Mouse (Mus musculus): ENCODE results near the gene Dcst2.
A peak's percentile ranks its signal among the peaks of the same experiment; 100 is the strongest.

The Dcst2 gene

GRCm38 (mm10) chr3:89417131-89417530 lies 55.4 kb downstream of the Dcst2 start:
- DNase-seq, result no peak

GRCm38 (mm10) chr3:89417840-89418169 lies 56.0 kb downstream of the Dcst2 start:
- DNase-seq, result no peak

DNA sequence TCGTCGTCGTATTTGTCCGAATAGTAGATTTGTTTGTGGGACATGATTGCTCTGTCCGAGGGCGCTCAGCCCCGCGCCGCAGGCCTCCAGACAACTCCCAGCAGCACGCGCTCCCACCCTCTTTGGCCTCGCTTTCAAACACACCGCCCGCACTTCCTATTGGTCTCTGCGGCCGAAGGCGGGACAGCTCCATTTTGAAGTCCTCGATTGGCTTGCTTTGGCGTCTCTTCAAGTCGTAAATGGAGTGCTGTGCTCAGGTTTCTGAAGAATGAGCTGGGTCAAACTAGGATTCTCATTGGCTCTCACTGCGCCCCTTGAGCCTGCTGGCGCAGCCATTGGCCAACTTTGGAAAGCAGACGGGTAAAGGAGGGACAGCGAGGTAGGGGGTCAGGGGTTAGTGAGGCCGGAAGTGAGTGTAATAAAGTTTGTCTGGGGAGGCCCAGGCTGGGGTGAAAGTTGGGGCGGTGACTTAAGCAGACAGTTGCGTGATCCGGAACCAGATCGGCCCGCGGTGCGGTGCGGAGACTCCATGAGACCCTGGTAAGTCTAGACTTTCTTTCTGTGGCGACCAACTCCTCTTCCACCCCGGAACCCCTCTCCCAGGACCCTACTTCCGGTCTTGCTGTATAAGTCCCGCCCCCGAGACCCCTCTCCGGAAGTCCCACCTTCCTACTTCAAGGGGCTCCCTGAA lies 56.5 kb downstream of the Dcst2 start, which contains the start of the genes Cks1b and Shc1:
Gene Cks1b (minus strand): TSS at position 214 of the 691 bp plus-strand sequence.
Gene Shc1 (plus strand): TSS at position 274 of the 691 bp plus-strand sequence.
- peak; percentile 82 to 89 for DNase-seq

- peak; percentile 34 to 63 for DNase-seq
Observed at GRCm38 (mm10) chr3:89418861-89419250, 57.1 kb downstream of the Dcst2 start.

- peak in 1 of 2 experiments; percentile 20 for DNase-seq
Observed at GRCm38 (mm10) chr3:89419571-89419970, 57.8 kb downstream of the Dcst2 start.

DNA sequence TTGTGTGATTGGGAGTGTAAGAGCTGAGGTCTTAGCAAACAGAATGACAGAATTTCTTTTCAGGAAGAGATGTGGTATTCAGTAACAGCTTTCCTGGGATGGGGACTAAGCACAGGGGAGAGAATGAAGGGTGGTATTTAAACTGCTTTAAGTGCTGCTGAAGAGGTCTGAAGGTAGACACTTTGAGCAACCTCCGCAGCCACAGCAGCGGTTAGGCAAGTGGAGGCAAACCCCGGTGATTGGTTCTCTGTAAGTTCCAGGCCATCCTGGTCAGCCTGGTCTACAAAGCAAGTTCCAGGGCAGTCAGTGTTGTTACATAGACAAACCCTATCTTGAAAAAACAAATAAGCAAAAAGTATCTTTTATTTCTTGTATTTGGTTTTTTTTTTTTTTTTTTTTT lies 58.2 kb downstream of the Dcst2 start:
- DNase-seq, result no peak

GRCm38 (mm10) chr3:89420421-89420820 lies 58.6 kb downstream of the Dcst2 start:
- no peak for DNase-seq

GRCm38 (mm10) chr3:89421002-89421774 lies 59.4 kb downstream of the Dcst2 start:
- DNase-seq, result peak; percentile 56 to 73

GRCm38 (mm10) chr3:89421810-89422473 lies 60.2 kb downstream of the Dcst2 start:
- peak in 1 of 2 experiments; percentile 26 for DNase-seq

- no peak for DNase-seq
Observed at GRCm38 (mm10) chr3:89422556-89423205, 60.9 kb downstream of the Dcst2 start.

GRCm38 (mm10) chr3:89424416-89425140 lies 62.8 kb downstream of the Dcst2 start:
- no peak for DNase-seq

DNA sequence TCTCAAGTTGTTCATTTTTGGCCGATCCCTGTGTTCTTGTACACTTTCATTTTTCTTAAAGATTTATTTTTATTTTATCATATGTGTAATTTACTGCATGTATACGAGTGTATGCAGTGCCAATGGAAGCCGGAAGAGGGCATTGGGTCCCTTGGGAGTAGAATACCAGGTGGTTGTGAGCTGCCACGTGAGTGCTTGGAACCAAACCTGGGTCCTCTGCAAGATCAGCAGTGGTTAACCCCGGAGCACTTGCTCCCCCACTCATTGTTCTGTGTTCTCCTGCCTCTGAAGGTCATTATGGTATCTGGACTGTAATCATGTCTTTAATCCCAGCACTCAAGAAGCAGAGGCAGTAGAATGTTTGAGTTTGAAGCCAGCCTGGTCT lies 63.4 kb downstream of the Dcst2 start:
- no peak for DNase-seq

GRCm38 (mm10) chr3:89425876-89426275 lies 64.1 kb downstream of the Dcst2 start:
- no peak for DNase-seq

All from cerebellum, postnatal 25 days (tissue).